Mouse (Mus musculus): ENCODE results near the gene Pcmtd2. TPM values are rescaled to one million over a fixed set of nuclear protein-coding genes. Genes with fewer than 3 reads are reported as not detected.

Pcmtd2 gene
- polyA plus RNA-seq (2014; fragmentation: Illumina TruSeq; extraction: RNeasy Lipid Tissue Mini Kit (QIAGEN cat#74804); ENCODE audit: low read depth, low replicate concordance) = 202 TPM

GRCm38 (mm10) chr2:181837372-181838292 is at the start of gene Pcmtd2:
TSS of gene Pcmtd2 (plus strand) at chr2:181837854.

GRCm38 (mm10) chr2:181863791-181864535 is 26.3 kb downstream of the Pcmtd2 start, which contains the start of gene Polr3k:
TSS of gene Polr3k (plus strand) at chr2:181864337.

Other genes starting within 250 kb of the Pcmtd2 start
- gene Prpf6, start 246.0 kb upstream of the Pcmtd2 start, polyA plus RNA-seq (2014; fragmentation: Illumina TruSeq; extraction: RNeasy Lipid Tissue Mini Kit (QIAGEN cat#74804); ENCODE audit: low read depth, low replicate concordance) = 40.8 TPM
- gene Zfp512b, start 245.1 kb upstream of the Pcmtd2 start, polyA plus RNA-seq (2014; fragmentation: Illumina TruSeq; extraction: RNeasy Lipid Tissue Mini Kit (QIAGEN cat#74804); ENCODE audit: low read depth, low replicate concordance) = 5.6 TPM
- 9.0 TPM for gene Samd10, start 238.6 kb upstream of the Pcmtd2 start, polyA plus RNA-seq (2014; fragmentation: Illumina TruSeq; extraction: RNeasy Lipid Tissue Mini Kit (QIAGEN cat#74804); ENCODE audit: low read depth, low replicate concordance)
- not detected for gene Gm29797, start 180.8 kb upstream of the Pcmtd2 start, polyA plus RNA-seq (2014; fragmentation: Illumina TruSeq; extraction: RNeasy Lipid Tissue Mini Kit (QIAGEN cat#74804); ENCODE audit: low read depth, low replicate concordance)
- gene Sox18, start 166.2 kb upstream of the Pcmtd2 start, polyA plus RNA-seq (2014; fragmentation: Illumina TruSeq; extraction: RNeasy Lipid Tissue Mini Kit (QIAGEN cat#74804); ENCODE audit: low read depth, low replicate concordance) = 0.35 TPM
- not detected for gene Tcea2, start 157.5 kb upstream of the Pcmtd2 start, polyA plus RNA-seq (2014; fragmentation: Illumina TruSeq; extraction: RNeasy Lipid Tissue Mini Kit (QIAGEN cat#74804); ENCODE audit: low read depth, low replicate concordance)
- gene Rgs19, start 143.9 kb upstream of the Pcmtd2 start, polyA plus RNA-seq (2014; fragmentation: Illumina TruSeq; extraction: RNeasy Lipid Tissue Mini Kit (QIAGEN cat#74804); ENCODE audit: low read depth, low replicate concordance) = 20.9 TPM
- gene Lkaaear1, start 139.4 kb upstream of the Pcmtd2 start, polyA plus RNA-seq (2014; fragmentation: Illumina TruSeq; extraction: RNeasy Lipid Tissue Mini Kit (QIAGEN cat#74804); ENCODE audit: low read depth, low replicate concordance) = not detected
- gene Oprl1, start 122.8 kb upstream of the Pcmtd2 start, polyA plus RNA-seq (2014; fragmentation: Illumina TruSeq; extraction: RNeasy Lipid Tissue Mini Kit (QIAGEN cat#74804); ENCODE audit: low read depth, low replicate concordance) = 1.0 TPM
- 3.0 TPM for gene Myt1, start 74.5 kb upstream of the Pcmtd2 start, polyA plus RNA-seq (2014; fragmentation: Illumina TruSeq; extraction: RNeasy Lipid Tissue Mini Kit (QIAGEN cat#74804); ENCODE audit: low read depth, low replicate concordance)
- 75.8 TPM for gene Polr3k, start 26.5 kb downstream of the Pcmtd2 start, polyA plus RNA-seq (2014; fragmentation: Illumina TruSeq; extraction: RNeasy Lipid Tissue Mini Kit (QIAGEN cat#74804); ENCODE audit: low read depth, low replicate concordance)
- gene Gm14496, start 153.3 kb downstream of the Pcmtd2 start, polyA plus RNA-seq (2014; fragmentation: Illumina TruSeq; extraction: RNeasy Lipid Tissue Mini Kit (QIAGEN cat#74804); ENCODE audit: low read depth, low replicate concordance) = not detected

All from adrenal gland, adult 10 weeks (tissue).